In the genomic region with DNA sequence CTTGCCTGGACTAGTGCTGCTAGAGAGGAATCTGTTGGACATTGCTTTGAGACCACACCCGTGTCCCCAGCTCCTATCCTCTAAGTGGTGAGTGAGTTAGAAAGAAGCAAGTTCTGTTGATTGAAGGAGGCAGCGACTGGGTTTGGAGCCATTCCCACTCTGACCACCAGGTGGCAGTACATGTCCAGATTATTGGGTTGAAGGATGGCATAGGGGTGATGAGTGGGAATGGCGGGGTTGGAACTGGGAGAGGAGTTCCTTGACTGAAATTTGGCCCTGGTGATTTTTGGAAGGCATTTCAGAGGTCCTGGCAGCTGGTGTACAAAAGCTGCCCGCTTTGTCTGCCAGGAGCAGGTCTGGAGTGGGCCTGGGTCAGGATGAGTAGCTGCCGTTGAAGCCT, we compare ENCODE assay signal across 8 mouse cellular contexts. TPM values are rescaled to one million over a fixed set of nuclear protein-coding genes. Genes with fewer than 3 reads are reported as not detected.
A peak's percentile ranks its signal among the peaks of the same experiment; 100 is the strongest.
DNase-seq lines count a peak whose midpoint lies in the region; ATAC-seq and TF ChIP-seq lines count a peak whose summit lies in the region.

No protein-coding gene starts in this region.

- peak; percentile 64; the same call in 1 of the 2 replicates for ATAC-seq in megakaryocyte-erythroid progenitor cell, adult 5-6 weeks (replicated peaks; ENCODE audit: low FRiP score, low TSS enrichment, poor library complexity, severe bottlenecking)

- H3K9ac ChIP-seq in ES-E14 (ENCODE audit: insufficient read depth, low read depth, low read length, poor library complexity, severe bottlenecking), result no peak overlapping the region

- no peaks in the 10 kb centered on the region for H3K4me1 ChIP-seq in ES-E14 (ENCODE audit: control insufficient read depth in 2 of 2, insufficient read depth in 2 of 2, low read length in 2 of 2, poor library complexity in 1 of 2)

- no peaks in the 10 kb centered on the region for H3K36me3 ChIP-seq in ES-E14 (ENCODE audit: control insufficient read depth, insufficient read depth, low read length, poor library complexity, severe bottlenecking)

- in situ Hi-C loops in ES-E14 (cut with MboI; ENCODE audit: low sequenced_read_pairs in 2 of 2, unreplicated experiment in 2 of 2), result loop anchor here in 1 of 2 experiments (5.0 kb wide), 1 partner anchor 155 kb away; no protein-coding TSS in a partner anchor

- no peaks in the 10 kb centered on the region for H3K9me3 ChIP-seq in ES-E14 (ENCODE audit: control insufficient read depth, insufficient read depth, low read depth, low read length)

- no peak overlapping the region for H3K4me3 ChIP-seq in ES-E14 (ENCODE audit: insufficient read depth in 1 of 2, low read depth in 1 of 2, low read length in 2 of 2, poor library complexity in 1 of 2, severe bottlenecking in 1 of 2)

- peak; percentile 74 for DNase-seq in ES-E14 (ENCODE audit: low read depth, low spot score)
- DNase-seq in adrenal gland, postnatal 10 days, result peak; percentile 90
- peak; percentile 76 for DNase-seq in embryo, embryonic 11 days
- DNase-seq in gastrocnemius, postnatal 4 days (ENCODE audit: low spot score in 2 of 2), result peak; percentile 41 to 71
- peak; percentile 73 to 84 for DNase-seq in layer of hippocampus, postnatal 36 days
- peak; percentile 81 for DNase-seq in right cerebral cortex, postnatal 14 days
- DNase-seq in urinary bladder, postnatal 36 days (ENCODE audit: low spot score in 2 of 2), result peak; percentile 66 to 73

- H3K27ac ChIP-seq in ES-E14 (ENCODE audit: insufficient read depth, low read depth, low read length, poor library complexity, severe bottlenecking), result no peak overlapping the region

TF ChIP-seq in ES-E14, 5 proteins besides CTCF, POLR2A, EP300 and RAD21:
- no peak for TF ChIP-seq HCFC1 (IDR thresholded peaks at IDR 0.05; ENCODE audit: borderline replicate concordance, insufficient read depth, low read length)
- TF ChIP-seq ZC3H11A (IDR thresholded peaks at IDR 0.05; ENCODE audit: borderline replicate concordance, low read depth, low read length), result peak; percentile 89

RNA-seq across cellular contexts. Expression of gene 6430571L13Rik, which starts 17.2 kb away (rescaled TPM):
- total RNA-seq in ES-E14 (2012; rRNA removed), result 0.45 and 0.95 TPM in 2 replicates
- 10 to 100 TPM in 1 of 2 experiments, 1 to 10 TPM in 1; 4.0 to 10.9 TPM for total RNA-seq in adrenal gland, postnatal 10 days (2021)
- 10 to 100 TPM; 16.9 to 18.1 TPM for total RNA-seq in gastrocnemius, postnatal 4 days (2021)
- 1 to 10 TPM; 1.5 to 1.9 TPM for total RNA-seq in layer of hippocampus, postnatal 36 days (2021)
- not detected in 2 replicates for total RNA-seq in megakaryocyte-erythroid progenitor cell, adult 5-6 weeks (2014; fragmentation: Nextera tagmentation)
- total RNA-seq in megakaryocyte-erythroid progenitor cell, adult 5-6 weeks (2017), result 0.47 TPM in 1 of 2 replicates, not detected in the other

RNA-seq across cellular contexts. Expression of gene Hemk1, which starts 19.5 kb away (rescaled TPM):
- total RNA-seq in ES-E14 (2012; rRNA removed), result 29.1 and 41.3 TPM in 2 replicates
- total RNA-seq in adrenal gland, postnatal 10 days (2021), result 10 to 100 TPM; 24.1 to 33.5 TPM
- 10 to 100 TPM; 14.0 to 14.5 TPM for total RNA-seq in gastrocnemius, postnatal 4 days (2021)
- total RNA-seq in layer of hippocampus, postnatal 36 days (2021), result 10 to 100 TPM; 17.2 to 19.5 TPM
- 5.8 and 18.8 TPM in 2 replicates for total RNA-seq in megakaryocyte-erythroid progenitor cell, adult 5-6 weeks (2014; fragmentation: Nextera tagmentation)
- total RNA-seq in megakaryocyte-erythroid progenitor cell, adult 5-6 weeks (2017), result 4.9 and 9.0 TPM in 2 replicates

RNA-seq across cellular contexts. Expression of gene Cacna2d2, which starts 41.8 kb away (rescaled TPM):
- total RNA-seq in ES-E14 (2012; rRNA removed), result 0.85 and 2.4 TPM in 2 replicates
- total RNA-seq in adrenal gland, postnatal 10 days (2021), result 1 to 10 TPM; 4.1 to 4.7 TPM
- 1 to 10 TPM; 2.6 to 2.7 TPM for total RNA-seq in gastrocnemius, postnatal 4 days (2021)
- total RNA-seq in layer of hippocampus, postnatal 36 days (2021), result 10 to 100 TPM; 17.5 to 23.3 TPM
- total RNA-seq in megakaryocyte-erythroid progenitor cell, adult 5-6 weeks (2014; fragmentation: Nextera tagmentation), result 0.10 TPM in 1 of 2 replicates, not detected in the other
- total RNA-seq in megakaryocyte-erythroid progenitor cell, adult 5-6 weeks (2017), result not detected in 2 replicates
